Mouse (Mus musculus) CH12.LX (cell line): ENCODE measurements at regions not wholly inside any gene's neighbourhood (a gene's known extent, or its start where the extent isn't known, plus 50 kb on each side); places are given as distances from the start of the nearest gene placed in this dataset.

Experiments
- CHD1 ChIP-seq: IDR thresholded peaks from 2 replicates; pipeline ENCODE4 v1.6.1; 2012; ENCODE audit warnings: low read depth, low read length, improper control_type of control experiment, inconsistent platforms
- CTCF ChIP-seq, 2 experiments: IDR thresholded peaks in 1 of 2; conservative IDR thresholded peaks in 1 of 2; 2 replicates each; pipeline ENCODE4 v1.5.1; 2011 to 2012; ENCODE audit warnings: low read depth in 2 of 2, low read length in 2 of 2, improper control_type of control experiment in 1 of 2, inconsistent platforms in 1 of 2, mild to moderate bottlenecking in 1 of 2, moderate library complexity in 1 of 2
- E2F4 ChIP-seq: IDR thresholded peaks from 2 replicates; pipeline ENCODE4 v1.6.1; 2011; ENCODE audit warnings: low read depth, low read length, improper control_type of control experiment; ENCODE audit not compliant: insufficient replicate concordance
- MAX ChIP-seq: IDR thresholded peaks from 2 replicates; pipeline ENCODE4 v1.6.1; 2011; ENCODE audit warnings: low read length, improper control_type of control experiment
- POLR2A ChIP-seq: IDR thresholded peaks from 2 replicates; pipeline ENCODE4 v1.6.1; 2011; ENCODE audit warnings: low read depth, mild to moderate bottlenecking, improper control_type of control experiment, low read length
- RCOR1 ChIP-seq: conservative IDR thresholded peaks from 2 replicates; pipeline ENCODE4 v1.6.1; 2012; ENCODE audit warnings: low read depth, mild to moderate bottlenecking, inconsistent platforms, low read length, improper control_type of control experiment
- USF1 ChIP-seq: IDR thresholded peaks from 2 replicates; pipeline ENCODE4 v1.6.1; 2014; ENCODE audit warnings: low read depth, mild to moderate bottlenecking, inconsistent platforms, low read length, improper control_type of control experiment
- ZMIZ1 ChIP-seq: IDR thresholded peaks from 2 replicates; pipeline ENCODE4 v1.6.1; 2012; ENCODE audit warnings: low read depth, mild to moderate bottlenecking, inconsistent platforms, low read length, improper control_type of control experiment
- ZNF384 ChIP-seq: IDR thresholded peaks from 2 replicates; pipeline ENCODE4 v1.6.1; 2012; ENCODE audit warnings: low read depth, low read length, improper control_type of control experiment, inconsistent platforms

GRCm38 (mm10) chr8:24294565-24294964, 431.1 kb downstream of the Adam3 start:
- TF ChIP-seq CHD1 (no peak), ZMIZ1 (no peak), ZNF384 (no peak), POLR2A (no peak), RCOR1 (no peak), CTCF (conservative IDR thresholded peaks at IDR 0.05 in 1 of 2, IDR thresholded peaks at IDR 0.05 in 1 of 2; ENCODE audit: low read depth in 2 of 2, low read length in 2 of 2) (no peak), MAX (no peak), USF1 (no peak), E2F4 (no peak)
